Mouse (Mus musculus): Measurements from ENCODE around the gene Slitrk5. TPM values are rescaled to one million over a fixed set of nuclear protein-coding genes. Genes with fewer than 3 reads are reported as not detected.
"Not testable (repeated sequence)": the region's sequence is repeated elsewhere in the genome, so short reads cannot be mapped to it uniquely, and the experiment has no call there.

The Slitrk5 gene
- total RNA-seq (2014; fragmentation: Nextera tagmentation) (not detected in 2 replicates), total RNA-seq (2017) (not detected in 2 replicates)

DNA sequence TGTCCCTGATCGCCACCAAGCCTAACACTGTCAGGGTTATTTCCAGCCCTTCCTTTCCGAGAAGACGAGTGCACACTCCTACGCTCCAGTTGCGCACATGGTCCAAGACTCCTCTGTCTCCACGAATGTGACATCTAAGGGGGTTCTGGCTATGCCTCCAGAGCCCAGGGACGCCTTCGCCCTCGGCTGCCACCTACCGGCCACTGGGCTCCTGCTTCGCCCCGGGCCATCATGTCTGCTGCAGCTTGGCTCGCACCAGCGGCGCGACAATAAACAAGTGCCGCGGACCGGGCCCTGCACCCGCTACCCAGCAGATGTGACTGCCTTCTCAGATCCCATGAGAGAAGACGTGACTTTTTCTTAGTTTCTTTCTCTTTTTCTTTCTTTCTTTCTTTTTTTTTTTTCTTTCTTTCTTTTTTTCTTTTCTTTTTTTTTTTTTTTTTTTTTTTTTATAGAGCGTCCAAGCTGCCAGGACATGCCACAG, at the start of gene Slitrk5:
Slitrk5 (plus strand) TSS at position 434 of the 484 bp plus-strand sequence.
- ATAC-seq (replicated peaks; ENCODE audit: poor library complexity, severe bottlenecking), result peak; percentile 89

DNA sequence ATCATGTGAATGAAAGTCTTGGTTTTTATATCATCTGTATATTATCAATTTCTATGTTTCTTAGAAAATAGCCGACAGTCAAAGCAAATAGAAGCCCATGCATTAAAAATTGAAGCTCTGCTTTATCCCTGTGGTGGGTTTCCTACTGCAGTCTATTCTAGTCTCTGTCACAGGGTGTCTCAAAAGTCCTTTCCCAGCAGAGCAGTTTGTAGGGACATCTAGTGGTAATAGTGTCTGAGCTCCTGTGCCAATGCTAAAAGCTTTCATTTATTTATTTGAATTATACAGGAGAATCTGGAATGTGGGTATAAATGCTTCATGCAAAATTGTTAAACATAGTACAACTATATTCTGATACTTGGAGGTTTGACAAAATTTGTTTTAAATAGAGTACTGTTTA, 2.0 kb upstream of the Slitrk5 start:
- no peak for ATAC-seq (replicated peaks; ENCODE audit: poor library complexity, severe bottlenecking)

DNA sequence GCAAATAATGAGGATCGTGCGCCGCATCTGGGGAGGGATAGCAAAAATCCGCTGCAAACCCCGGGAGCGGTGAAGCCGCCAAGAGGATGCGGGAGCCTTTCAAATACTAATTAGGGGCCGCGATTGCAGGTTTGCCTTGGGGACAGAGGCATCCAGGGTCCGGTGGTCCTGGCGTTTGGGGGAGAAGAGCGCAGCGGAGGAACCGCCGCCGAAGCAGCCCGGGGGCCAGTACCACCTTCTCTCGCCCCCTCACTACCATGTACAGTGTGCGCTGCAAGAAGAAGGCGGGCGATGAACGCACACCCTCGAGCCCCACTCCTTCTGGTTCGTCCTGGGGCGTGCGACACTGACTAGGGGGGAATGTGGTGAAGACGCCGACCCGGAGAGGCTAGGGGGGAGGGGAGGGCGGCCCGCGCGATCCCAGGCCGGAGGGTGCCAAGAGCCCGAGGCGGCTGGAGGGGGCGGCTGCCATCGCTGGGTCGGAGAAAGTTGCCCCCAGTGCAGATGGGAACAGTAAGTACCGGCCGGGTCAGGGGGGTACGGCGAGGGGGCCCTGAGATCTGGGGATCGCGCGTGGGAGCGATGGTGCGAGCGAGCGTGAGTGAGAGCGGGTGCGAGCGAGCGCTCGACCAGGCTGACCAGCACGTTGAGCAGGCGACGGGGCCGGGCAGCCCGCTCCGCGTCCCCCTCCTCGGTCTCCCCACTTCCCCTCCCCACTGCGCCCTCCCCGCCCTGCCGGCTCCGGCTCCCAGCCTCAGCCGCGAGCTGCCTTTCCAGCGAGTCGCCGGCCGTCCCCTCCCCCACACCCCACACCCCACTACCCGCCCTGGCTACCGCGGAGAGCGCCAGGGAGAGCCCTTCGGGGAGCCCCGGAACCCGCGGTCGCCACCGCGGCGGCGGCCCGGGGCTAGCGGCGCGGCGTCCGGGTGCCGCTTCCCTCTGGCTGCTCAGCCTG, 591 bp downstream of the Slitrk5 start:
- peak; percentile 51 for ATAC-seq (replicated peaks; ENCODE audit: poor library complexity, severe bottlenecking)

DNA sequence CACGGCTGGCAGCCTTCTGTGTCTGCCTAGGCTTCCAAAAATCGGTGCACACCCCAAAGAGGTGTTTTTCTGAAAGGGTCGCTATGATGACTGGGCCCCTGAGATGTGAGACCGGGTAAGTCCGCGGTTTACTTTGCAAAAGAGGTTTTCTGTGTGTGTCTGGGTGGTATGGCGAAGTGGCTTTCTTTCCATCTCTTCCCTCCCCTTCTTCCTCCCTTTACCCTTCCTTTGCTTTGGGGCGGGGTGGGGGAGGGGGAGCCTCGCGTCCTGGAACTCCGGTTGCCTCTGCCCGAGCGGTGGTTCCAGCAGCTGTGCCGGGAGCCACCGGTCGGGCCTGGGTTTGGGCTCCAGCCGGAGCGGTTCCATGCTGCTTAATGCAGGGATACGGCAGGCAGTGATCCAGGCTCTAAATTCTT, 1.3 kb downstream of the Slitrk5 start:
- ATAC-seq (replicated peaks; ENCODE audit: poor library complexity, severe bottlenecking), result no peak

DNA sequence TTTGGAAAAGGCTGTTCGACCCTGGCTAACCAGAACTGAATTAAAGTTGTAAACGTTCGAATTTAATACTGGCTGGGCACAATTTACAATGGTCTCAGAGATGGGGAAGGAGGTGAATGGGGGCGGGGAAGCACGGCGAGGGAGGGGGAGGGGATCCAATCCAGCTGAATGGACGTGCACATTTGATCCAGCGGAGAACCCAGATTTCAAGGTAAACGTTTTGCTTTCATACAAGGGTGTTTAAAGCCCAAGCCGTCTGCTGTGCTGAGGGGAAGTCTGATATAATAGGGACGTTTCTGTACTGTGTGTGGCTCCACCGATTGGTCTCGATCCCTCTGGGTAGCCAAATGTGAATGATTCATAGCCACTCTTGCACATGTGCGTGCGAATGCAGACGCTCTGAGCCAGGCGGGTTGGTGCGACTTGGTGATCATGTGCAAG, 2.0 kb downstream of the Slitrk5 start:
- ATAC-seq (replicated peaks; ENCODE audit: poor library complexity, severe bottlenecking), result no peak

DNA sequence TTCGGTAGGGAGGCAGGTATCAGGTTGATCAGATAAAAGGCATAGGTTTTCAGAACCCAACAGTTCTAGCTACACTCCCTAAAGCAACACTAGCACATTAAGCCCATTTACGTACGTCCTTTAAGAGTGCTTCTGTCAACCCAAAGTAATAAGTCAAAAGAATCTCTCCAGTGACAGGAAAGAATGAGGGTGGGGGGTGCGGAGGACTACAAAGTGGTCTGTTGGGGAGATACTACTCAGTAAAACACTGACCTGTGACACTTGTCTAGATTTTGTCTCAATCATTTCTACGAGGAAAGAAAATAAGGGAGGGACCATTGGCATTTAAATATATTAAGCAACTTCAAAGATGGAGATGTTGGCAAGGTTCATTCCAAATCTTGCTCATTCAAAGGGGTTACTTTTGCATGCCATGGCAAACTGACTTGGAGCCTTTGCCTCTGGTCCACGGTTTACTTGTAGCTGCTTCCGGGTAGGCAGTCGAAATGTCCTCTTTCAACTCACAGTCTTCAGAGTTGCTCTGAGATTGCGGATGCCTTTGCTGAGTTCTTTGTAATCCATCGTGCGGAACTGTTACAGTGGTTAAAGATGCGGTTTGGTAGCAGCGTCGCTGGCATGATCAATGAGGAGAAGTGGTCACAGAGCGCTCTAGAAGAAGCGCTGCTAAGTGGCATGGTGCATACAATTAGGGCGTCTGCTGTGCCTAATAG, 2.6 kb downstream of the Slitrk5 start:
- peak; percentile 24; the same call in 1 of the 2 replicates for ATAC-seq (replicated peaks; ENCODE audit: poor library complexity, severe bottlenecking)

DNA sequence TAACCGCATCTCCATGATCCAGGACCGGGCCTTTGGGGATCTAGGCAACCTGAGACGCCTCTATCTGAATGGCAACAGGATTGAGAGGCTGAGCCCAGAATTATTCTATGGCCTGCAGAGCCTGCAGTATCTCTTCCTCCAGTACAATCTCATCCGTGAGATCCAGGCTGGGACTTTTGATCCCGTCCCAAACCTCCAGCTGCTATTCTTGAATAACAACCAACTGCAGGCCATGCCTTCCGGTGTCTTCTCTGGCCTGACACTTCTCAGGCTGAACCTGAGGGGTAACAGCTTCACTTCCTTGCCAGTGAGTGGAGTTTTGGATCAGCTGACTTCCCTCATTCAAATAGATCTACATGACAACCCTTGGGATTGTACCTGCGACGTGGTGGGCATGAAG, 5.4 kb downstream of the Slitrk5 start:
- no peak for ATAC-seq (replicated peaks; ENCODE audit: poor library complexity, severe bottlenecking)

DNA sequence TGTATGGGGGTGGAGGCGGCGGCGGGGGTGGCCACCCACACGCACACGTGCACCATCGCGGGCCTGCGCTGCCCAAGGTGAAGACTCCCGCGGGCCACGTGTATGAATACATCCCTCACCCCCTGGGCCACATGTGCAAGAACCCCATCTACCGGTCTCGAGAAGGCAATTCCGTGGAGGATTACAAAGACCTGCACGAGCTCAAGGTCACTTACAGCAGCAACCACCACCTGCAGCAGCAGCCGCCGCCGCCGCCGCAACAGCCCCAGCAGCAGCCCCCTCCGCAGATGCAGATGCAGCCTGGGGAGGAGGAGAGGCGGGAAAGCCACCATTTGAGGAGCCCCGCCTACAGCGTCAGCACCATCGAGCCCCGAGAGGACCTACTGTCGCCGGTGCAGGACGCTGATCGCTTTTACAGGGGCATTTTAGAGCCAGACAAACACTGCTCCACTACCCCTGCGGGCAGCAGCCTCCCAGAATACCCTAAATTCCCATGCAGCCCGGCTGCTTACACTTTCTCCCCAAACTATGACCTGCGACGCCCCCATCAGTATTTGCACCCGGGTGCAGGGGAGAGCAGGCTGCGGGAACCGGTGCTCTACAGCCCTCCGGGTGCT, 6.3 kb downstream of the Slitrk5 start:
- ATAC-seq (replicated peaks; ENCODE audit: poor library complexity, severe bottlenecking), result peak; percentile 36

DNA sequence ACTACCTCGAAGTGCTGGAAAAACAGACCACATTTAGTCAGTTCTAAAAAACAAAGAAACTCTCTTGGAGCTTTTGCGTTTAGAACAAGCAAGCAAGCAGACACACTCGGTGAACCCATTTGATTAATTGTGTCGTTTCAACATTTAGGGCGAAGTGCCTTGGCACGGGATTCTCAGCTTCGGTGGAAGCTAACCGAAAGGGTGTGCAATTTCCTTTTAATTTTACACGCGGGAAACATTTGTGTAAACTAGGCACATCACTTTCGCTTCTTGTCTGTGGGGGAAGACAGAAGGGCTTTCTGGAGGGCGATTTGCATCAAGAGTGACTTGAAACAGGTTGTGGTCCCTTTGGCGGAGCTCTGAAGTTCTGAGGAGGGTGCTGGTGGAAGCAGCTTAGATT, 6.9 kb downstream of the Slitrk5 start:
- no peak for ATAC-seq (replicated peaks; ENCODE audit: poor library complexity, severe bottlenecking)

DNA sequence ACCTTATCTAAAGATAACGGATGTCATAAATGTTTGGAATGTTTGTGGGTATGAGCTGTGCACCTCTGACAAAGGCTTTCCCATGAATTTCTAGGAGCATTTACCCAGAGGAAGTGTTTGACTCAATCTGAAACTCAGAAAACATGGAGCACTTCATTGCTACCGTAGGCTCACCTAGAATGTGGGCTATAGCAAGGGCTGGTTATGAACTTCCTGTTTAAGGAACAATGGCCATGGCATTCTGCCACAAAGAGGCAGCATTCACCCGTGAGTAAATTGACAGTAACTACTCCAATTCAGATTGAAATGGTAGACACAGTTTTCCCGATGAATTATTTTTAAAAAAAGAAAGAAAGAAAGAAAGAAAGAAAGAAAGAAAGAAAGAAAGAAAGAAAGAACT, 8.6 kb downstream of the Slitrk5 start:
- no peak for ATAC-seq (replicated peaks; ENCODE audit: poor library complexity, severe bottlenecking)

DNA sequence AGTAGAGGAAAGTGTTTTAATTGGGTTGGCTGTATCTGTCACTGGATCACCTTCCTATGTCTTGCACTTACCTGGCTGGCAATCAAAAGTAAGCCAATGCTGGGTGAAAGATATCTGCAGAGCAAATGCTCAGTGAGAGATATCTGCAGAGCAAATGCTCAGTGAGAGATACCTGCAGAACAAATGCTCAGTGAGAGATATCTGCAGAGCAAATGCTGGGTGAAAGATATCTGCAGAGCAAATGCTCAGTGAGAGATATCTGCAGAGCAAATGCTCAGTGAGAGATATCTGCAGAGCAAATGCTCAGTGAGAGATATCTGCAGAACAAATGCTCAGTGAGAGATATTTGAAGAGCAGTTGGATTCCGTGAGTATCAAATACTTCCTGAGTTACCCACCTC, 15.2 kb downstream of the Slitrk5 start:
- not testable (repeated sequence) for ATAC-seq (replicated peaks; ENCODE audit: poor library complexity, severe bottlenecking)

DNA sequence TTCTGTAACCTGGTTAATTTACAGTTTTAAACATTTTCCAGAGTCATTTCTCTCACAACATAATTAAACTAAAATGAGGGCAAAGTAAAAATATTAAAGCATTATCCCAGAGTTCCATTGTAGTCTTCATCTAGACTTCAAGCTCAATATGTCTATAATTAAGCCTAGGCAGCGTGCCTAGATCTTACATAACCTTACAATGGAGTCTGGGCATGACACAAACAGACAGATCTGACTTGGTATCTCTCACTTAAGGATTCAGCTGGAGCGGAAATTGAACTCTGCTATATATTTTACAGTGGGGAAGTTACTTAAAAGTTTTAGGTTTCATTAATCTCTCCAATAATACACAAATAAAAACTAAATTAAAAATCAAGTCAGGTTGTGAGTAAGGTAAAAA, 54.9 kb downstream of the Slitrk5 start:
- ATAC-seq (replicated peaks; ENCODE audit: poor library complexity, severe bottlenecking), result no peak
